Mouse (Mus musculus): ENCODE measurements around the gene Clec2g. TPM values are rescaled to one million over a fixed set of nuclear protein-coding genes. Genes with fewer than 3 reads are reported as not detected.
A peak's percentile ranks its signal among the peaks of the same experiment; 100 is the strongest.

Clec2g gene
- total and polyA plus RNA-seq, 2 experiments from 2014 or later: not detected

GRCm38 (mm10) chr6:128992753-128993152, 58.6 kb downstream of the Clec2g start:
- Histone ChIP-seq H3K4me3 (ENCODE audit: low read length) (no peak overlapping the region), H3K4me1 (ENCODE audit: insufficient read depth, low read length) (no peaks in the 10 kb centered on the region), H3K9ac (replicated peaks; ENCODE audit: low read length) (no peak overlapping the region), H3K9me3 (ENCODE audit: low read length) (no peaks in the 10 kb centered on the region), H3K27me3 (ENCODE audit: insufficient read depth, low read length) (no peaks in the 10 kb centered on the region), H3K4me2 (ENCODE audit: low read depth, low read length) (peak overlapping the region; percentile 33), H3K36me3 (ENCODE audit: insufficient read depth, low read length) (no peaks in the 10 kb centered on the region), H3K27ac (peak overlapping the region; percentile 33)
- ATAC-seq: peak; percentile 75
- DNase-seq (ENCODE audit: low spot score): peak; percentile 23
- 26% methylated on average over 3 of the region's 3 CpGs for WGBS
- TF ChIP-seq CTCF (IDR thresholded peaks at IDR 0.05; ENCODE audit: low read depth): no peak

DNA sequence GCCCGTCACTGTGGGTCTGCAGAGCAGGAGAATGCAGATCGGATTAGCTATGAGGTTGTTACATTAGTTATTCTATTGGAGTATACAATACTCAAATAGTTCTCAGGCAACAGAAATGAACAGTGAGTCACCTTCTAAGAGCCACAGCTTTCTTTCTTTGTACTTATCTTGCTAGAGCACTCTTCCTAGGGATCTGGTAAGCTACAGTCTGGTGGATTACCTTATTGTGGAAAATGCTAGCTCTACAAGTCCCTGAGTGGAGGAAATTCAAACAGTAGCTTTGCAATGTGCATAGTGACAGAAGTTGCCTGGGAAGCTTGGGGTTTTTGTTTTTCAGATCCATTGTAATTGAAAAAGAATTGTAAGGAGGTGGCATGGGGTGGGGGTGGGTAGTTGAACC, 59.0 kb downstream of the Clec2g start:
- Histone ChIP-seq H3K27ac (peak overlapping the region; percentile 33), H3K4me3 (ENCODE audit: low read length) (no peak overlapping the region), H3K4me2 (ENCODE audit: low read depth, low read length) (peak overlapping the region; percentile 33; the same call in 1 of the 2 replicates), H3K9me3 (ENCODE audit: low read length) (no peaks in the 10 kb centered on the region), H3K9ac (replicated peaks; ENCODE audit: low read length) (no peak overlapping the region), H3K4me1 (ENCODE audit: insufficient read depth, low read length) (no peaks in the 10 kb centered on the region), H3K36me3 (ENCODE audit: insufficient read depth, low read length) (no peaks in the 10 kb centered on the region), H3K27me3 (ENCODE audit: insufficient read depth, low read length) (no peaks in the 10 kb centered on the region)
- TF ChIP-seq CTCF (IDR thresholded peaks at IDR 0.05; ENCODE audit: low read depth): no peak
- no peak for DNase-seq (ENCODE audit: low spot score)
- 0 out of 2 replicates have a peak, but pooled peaks have one; percentile 35 for ATAC-seq
- 40% methylated on average over 2 of the region's 2 CpGs for WGBS

- ATAC-seq (no peak), DNase-seq (ENCODE audit: low spot score) (no peak)
- no peak for TF ChIP-seq CTCF (IDR thresholded peaks at IDR 0.05; ENCODE audit: low read depth)
- Histone ChIP-seq H3K4me1 (ENCODE audit: insufficient read depth, low read length) (no peaks in the 10 kb centered on the region), H3K4me3 (ENCODE audit: low read length) (no peak overlapping the region), H3K4me2 (ENCODE audit: low read depth, low read length) (no peak overlapping the region), H3K9me3 (ENCODE audit: low read length) (no peaks in the 10 kb centered on the region), H3K36me3 (ENCODE audit: insufficient read depth, low read length) (no peaks in the 10 kb centered on the region), H3K9ac (replicated peaks; ENCODE audit: low read length) (no peak overlapping the region), H3K27ac (no peak overlapping the region), H3K27me3 (ENCODE audit: insufficient read depth, low read length) (no peaks in the 10 kb centered on the region)
- 58% methylated on average over 4 of the region's 4 CpGs for WGBS
Measured at GRCm38 (mm10) chr6:128994336-128994735, 60.2 kb downstream of the Clec2g start.

DNA sequence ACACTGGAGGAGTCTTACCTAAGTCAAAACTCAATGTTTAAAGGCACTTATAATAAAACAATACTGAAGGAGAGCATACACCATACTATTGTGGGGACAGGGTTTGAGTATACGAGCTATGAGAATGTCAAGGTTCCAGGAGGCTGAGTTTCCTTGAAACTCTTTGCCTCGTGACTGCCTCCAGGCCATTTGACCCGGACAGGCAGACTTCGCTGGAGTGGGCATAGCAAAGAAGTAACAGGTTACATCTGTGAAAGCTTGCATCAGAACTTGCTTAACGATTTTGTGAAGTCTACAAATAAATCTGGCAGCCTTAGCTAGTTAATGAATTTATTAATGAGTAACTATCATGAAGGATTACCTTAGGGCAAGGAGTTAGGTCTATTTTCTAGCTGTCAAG, 60.6 kb downstream of the Clec2g start:
- no peak for ATAC-seq
- no peak for TF ChIP-seq CTCF (IDR thresholded peaks at IDR 0.05; ENCODE audit: low read depth)
- Histone ChIP-seq H3K4me1 (ENCODE audit: insufficient read depth, low read length) (no peaks in the 10 kb centered on the region), H3K9ac (replicated peaks; ENCODE audit: low read length) (no peak overlapping the region), H3K4me2 (ENCODE audit: low read depth, low read length) (no peak overlapping the region), H3K27me3 (ENCODE audit: insufficient read depth, low read length) (no peaks in the 10 kb centered on the region), H3K27ac (no peak overlapping the region), H3K9me3 (ENCODE audit: low read length) (no peaks in the 10 kb centered on the region), H3K36me3 (ENCODE audit: insufficient read depth, low read length) (no peaks in the 10 kb centered on the region), H3K4me3 (ENCODE audit: low read length) (no peak overlapping the region)
- WGBS: 78% methylated on average over 5 of the region's 5 CpGs
- no peak for DNase-seq (ENCODE audit: low spot score)

- Histone ChIP-seq H3K4me1 (ENCODE audit: insufficient read depth, low read length) (no peaks in the 10 kb centered on the region), H3K36me3 (ENCODE audit: insufficient read depth, low read length) (no peaks in the 10 kb centered on the region), H3K27me3 (ENCODE audit: insufficient read depth, low read length) (no peaks in the 10 kb centered on the region), H3K27ac (no peak overlapping the region), H3K4me3 (ENCODE audit: low read length) (no peak overlapping the region), H3K9ac (replicated peaks; ENCODE audit: low read length) (no peak overlapping the region), H3K4me2 (ENCODE audit: low read depth, low read length) (no peak overlapping the region), H3K9me3 (ENCODE audit: low read length) (no peaks in the 10 kb centered on the region)
- 85% methylated on average over 7 of the region's 7 CpGs for WGBS
- DNase-seq (ENCODE audit: low spot score): no peak
- no peak for ATAC-seq
- TF ChIP-seq CTCF (IDR thresholded peaks at IDR 0.05; ENCODE audit: low read depth): no peak
Measured at GRCm38 (mm10) chr6:128995250-128996053, 61.3 kb downstream of the Clec2g start.

DNA sequence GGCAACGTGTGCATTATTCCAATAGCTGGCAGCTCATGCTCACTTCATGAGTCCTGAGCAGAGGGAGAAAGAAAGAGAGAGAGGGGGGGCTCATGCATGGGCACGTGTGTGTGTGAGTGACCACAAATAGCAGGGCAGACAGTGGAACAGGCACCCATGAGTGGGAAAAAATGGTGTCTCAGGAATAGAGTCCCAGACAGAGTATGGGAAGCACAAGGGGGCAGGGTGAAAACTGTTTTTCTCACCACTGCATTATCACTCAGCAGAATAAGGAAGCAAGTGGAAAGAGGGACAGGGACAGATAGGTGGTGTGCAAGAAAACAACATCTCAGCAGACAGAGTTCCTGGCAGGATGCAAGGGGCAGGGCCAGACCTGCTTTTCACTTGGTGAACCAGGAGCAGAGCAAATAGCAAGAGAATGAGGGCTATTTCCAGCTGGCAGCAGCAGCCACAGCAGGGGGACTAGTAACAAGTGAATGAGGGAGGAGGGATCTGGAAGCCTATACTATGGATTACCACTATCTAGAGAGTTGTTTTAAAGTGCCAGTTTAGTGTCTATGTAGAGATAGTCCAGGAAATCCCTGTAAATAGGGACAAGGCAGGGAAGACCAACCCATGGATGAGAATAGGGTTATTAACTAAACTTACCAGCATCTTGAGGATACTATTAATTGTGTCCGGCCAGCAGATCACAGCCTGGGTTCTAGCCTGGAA, 62.0 kb downstream of the Clec2g start:
- Histone ChIP-seq H3K4me2 (ENCODE audit: low read depth, low read length) (no peak overlapping the region), H3K36me3 (ENCODE audit: insufficient read depth, low read length) (no peaks in the 10 kb centered on the region), H3K27ac (no peak overlapping the region), H3K9ac (replicated peaks; ENCODE audit: low read length) (no peak overlapping the region), H3K27me3 (ENCODE audit: insufficient read depth, low read length) (no peaks in the 10 kb centered on the region), H3K9me3 (ENCODE audit: low read length) (no peaks in the 10 kb centered on the region), H3K4me1 (ENCODE audit: insufficient read depth, low read length) (no peaks in the 10 kb centered on the region), H3K4me3 (ENCODE audit: low read length) (no peak overlapping the region)
- ATAC-seq (no peak), DNase-seq (ENCODE audit: low spot score) (peak; percentile 11)
- TF ChIP-seq CTCF (IDR thresholded peaks at IDR 0.05; ENCODE audit: low read depth): no peak
- WGBS: 74% methylated on average over 3 of the region's 3 CpGs
